Mouse (Mus musculus): ENCODE results near the gene Espl1. TPM values are rescaled to one million over a fixed set of nuclear protein-coding genes. Genes with fewer than 3 reads are reported as not detected.
"Not testable (repeated sequence)": the region's sequence is repeated elsewhere in the genome, so short reads cannot be mapped to it uniquely, and the experiment has no call there.

Espl1 gene
- total RNA-seq, 2 experiments from 2014 or later = 1.8 to 2.3 TPM

DNA sequence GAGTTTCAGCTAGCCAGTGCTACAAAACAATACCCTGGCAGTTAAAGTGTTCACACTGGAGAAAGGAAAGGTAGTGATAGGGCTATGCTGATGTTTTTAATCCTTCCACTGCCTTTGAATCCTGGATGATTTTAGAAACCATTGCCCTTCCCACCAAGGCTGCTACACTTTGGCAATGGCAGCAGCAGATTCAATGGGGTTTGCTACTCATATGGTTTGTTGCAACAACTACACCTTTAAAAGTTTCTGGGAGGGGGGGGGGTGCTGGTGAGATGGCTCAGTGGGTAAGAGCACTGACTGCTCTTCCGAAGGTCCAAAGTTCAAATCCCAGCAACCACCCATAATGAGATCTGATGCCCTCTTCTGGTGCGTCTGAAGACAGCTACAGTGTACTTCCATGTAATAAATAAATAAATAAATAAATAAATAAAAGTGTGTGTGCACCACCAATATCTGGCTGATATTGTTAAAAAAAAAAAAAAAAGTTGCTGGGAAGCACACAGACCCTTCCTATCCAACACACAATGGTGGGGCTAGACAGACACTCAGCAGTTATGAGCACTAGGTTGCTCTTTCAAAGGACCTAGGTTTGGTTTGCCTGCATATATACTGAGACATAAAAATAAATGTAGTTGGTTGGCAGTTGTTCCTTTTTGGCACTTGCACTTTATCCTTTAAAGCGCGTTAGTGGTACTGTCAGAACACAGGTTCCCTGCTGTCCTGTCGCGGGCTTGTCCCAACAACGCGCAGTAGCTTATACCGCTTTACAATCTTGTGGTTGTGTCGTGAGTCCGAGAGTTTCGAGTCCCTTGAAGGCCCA, 28.8 kb downstream of the Espl1 start:
- intact Hi-C loops (cut with DNase I) = loop anchor here (5.0 kb wide), 1 partner anchor 38 kb away; no protein-coding TSS in a partner anchor

DNA sequence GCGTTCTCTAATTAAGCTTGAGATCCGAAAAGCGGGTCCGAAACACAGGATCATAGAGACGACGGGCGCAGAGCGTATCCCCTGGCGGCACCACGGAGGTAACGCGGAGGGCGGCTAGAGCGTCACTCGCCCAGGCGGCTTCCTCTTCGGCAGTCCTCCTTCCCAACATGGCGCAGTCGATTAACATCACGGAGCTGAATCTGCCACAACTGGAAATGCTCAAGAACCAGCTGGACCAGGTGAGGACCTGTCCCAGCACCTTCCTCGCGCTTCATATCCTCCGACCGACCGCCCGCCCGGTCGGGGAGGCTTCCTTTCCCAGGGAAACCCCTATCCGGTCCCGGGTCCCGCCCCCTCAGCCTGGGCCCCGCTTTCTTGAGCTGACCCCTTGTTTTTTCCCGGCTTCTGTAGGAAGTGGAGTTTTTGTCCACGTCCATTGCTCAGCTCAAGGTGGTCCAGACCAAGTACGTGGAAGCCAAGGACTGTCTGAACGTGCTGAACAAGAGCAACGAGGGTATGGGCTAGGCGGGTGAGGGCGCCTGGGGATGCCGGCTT, 30.0 kb downstream of the Espl1 start, which contains the start of gene Pfdn5:
TSS of gene Pfdn5 (plus strand) at position 95 of the 555 bp plus-strand sequence.
- peak; percentile 78 to 89 for DNase-seq (ENCODE audit: low spot score in 2 of 2)
- intact Hi-C loops (cut with DNase I) = loop anchor here (5.0 kb wide), 1 partner anchor 39 kb away; no protein-coding TSS in a partner anchor

More for the DNA sequence above, 28.8 kb downstream of the Espl1 start:
- DNase-seq (ENCODE audit: low spot score in 2 of 2) = no peak

DNA sequence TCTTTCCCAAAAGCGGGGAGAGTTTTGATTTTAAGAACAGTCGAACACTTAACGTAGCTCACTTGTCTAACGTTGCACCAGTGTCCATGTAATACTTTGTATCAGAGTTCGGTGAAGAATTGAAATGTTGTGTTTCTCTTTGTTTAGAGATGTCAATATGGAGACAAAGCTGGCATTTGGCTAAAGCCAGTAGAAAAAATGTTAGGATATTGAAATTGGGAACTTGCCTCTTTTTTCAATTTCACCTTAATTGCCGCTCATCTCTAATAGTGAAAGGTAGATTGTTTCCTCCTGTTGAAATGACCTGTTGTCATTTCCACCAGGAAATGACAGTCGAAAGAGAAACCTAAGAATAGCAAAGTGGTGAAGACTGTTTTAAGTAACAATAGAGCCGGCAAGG, 30.8 kb downstream of the Espl1 start:
- intact Hi-C loops (cut with DNase I) = loop anchor here (5.0 kb wide), 1 partner anchor 40 kb away; no protein-coding TSS in a partner anchor
- no peak for DNase-seq (ENCODE audit: low spot score in 2 of 2)

DNA sequence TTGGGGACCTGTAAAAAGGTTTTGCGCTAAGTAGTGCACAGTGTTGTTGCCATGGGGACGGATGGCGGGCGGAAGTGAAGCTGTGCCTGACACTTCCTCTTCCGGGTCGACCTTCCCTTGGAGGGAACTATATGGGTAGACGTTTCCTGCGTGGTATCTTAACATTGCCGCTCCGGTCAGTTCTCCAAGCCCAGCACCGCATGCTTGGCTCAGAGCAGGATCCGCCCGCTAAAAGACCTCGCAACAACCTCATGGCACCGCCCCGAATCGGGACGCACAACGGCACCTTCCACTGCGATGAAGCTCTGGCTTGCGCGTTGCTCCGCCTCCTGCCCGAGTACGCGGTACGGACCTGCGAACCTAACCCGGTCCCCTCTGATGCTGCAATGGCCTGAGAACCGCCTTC, 35.5 kb downstream of the Espl1 start, which contains the start of gene Myg1:
TSS of gene Myg1 (plus strand) at position 100 of the 406 bp plus-strand sequence.
- intact Hi-C loops (cut with DNase I) = no loop called here
- DNase-seq (ENCODE audit: low spot score in 2 of 2) = peak; percentile 83 to 85

DNA sequence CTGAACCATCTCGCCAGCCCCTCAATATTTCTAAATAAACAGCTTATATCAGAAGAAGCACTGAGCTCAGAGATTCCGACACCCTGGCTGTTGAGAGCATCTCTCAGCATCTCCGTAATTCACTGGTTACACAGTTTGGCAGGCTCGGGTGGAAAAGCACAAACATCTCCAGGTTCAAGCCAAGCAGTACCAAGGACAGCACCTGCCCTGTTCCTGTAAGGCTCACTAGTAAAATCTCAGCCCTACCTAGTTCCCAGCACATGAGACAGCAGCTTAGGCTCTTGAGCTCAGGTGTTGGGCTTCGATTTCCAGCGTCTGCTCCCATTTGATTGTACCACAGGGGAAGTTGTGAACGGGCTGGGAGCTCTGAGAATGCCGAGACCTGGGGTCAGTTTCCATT, 39.2 kb downstream of the Espl1 start:
- intact Hi-C loops (cut with DNase I) = no loop called here

DNA sequence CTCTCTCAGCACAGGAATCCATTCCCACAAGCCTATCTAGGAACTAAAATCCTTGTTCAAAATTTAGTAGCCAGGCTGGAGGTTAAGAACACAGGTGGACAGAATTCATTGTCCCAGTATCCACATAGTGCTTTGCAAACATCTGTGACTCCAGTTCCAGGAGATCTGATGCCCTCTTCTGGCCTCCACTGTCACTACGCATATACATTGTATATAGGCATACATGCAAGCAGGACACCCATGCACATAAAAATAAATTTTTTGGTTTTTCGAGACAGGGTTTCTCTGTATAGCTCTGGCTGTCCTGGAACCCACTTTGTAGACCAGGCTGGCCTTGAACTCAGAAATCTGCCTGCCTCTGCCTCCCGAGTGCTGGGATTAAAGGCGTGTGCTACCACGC, 39.9 kb downstream of the Espl1 start:
- DNase-seq (ENCODE audit: low spot score in 2 of 2) = peak; percentile 33 to 40
- intact Hi-C loops (cut with DNase I) = not testable (repeated sequence)

More for the DNA sequence above, 39.2 kb downstream of the Espl1 start:
- DNase-seq (ENCODE audit: low spot score in 2 of 2) = no peak

DNA sequence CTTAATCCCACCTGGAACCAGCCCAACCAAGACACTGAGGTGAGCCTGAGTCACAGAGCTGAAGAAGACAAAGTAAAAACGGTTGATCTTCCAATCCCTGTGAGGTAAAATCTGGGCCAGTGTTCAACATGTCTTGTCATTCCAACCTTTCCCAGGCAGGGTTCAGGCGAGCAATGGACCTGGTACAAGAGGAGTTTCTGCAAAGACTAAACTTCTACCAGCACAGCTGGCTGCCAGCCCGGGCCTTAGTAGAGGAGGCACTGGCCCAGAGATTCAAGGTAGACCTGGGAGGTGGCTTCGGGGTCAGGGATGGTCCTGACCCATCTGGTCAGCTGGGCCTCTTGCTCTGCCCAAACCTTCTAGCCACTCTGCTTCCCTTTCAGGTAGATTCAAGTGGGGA, 40.9 kb downstream of the Espl1 start:
- intact Hi-C loops (cut with DNase I) = no loop called here
- no peak for DNase-seq (ENCODE audit: low spot score in 2 of 2)

DNA sequence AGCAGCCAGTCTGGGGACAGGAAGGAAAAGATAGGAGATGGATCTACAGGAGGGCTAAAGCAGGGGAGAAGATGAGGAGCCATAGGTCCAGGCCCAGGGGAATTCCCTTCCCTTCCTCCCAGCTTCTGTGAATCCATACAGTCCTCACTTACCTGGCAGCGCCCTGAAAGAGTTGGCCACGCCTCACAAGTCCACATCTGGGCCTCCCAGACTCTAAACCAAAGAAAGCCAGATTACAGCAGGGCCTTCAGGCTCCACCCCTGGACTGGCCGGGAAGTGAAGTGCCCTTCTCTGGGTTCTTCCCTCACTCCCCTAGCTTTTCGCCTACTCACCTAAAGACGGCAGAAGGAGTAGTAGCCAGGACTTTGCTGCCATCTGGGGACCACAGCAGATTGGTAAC, 43.5 kb downstream of the Espl1 start:
- no peak for DNase-seq (ENCODE audit: low spot score in 2 of 2)
- intact Hi-C loops (cut with DNase I) = no loop called here

DNA sequence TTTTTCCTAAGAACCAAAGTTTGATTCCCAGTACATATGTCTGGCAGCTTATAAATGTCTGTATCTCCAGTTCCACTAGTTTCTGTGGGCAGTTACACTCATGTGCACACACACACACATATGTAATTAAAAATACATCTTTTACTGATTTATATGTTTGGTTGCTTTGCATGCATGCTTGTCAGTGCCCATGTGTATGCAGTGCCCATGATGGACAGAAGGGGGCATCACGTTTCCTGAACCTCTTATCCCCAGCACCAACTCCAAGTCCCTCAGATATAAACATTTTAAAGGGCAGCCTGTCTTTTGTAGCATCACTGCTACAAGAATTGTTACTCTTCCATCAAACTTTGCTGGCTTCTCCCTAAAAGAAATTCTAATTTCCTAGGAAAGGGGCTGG, 45.5 kb downstream of the Espl1 start:
- DNase-seq (ENCODE audit: low spot score in 2 of 2) = peak; percentile 34 to 49
- intact Hi-C loops (cut with DNase I) = no loop called here

DNA sequence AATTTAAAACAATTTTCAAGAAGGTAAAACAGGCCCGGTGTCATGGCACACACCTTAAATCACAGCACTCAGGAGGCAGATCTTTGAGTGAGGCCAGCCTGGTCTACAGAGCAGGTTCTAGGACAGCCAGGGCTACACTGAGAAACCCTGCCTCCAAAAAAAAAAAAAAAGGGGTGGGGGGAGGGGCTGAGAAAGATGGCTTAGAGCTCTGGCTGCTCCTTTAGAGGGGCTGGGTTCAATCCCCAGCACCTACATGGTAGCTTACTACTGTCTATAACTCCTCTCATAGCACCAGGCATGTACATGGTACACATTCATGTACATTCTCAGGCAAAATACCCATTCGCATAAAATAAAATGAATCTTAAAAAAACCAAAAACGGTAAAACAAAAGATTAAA, 48.4 kb downstream of the Espl1 start:
- intact Hi-C loops (cut with DNase I) = no loop called here

DNA sequence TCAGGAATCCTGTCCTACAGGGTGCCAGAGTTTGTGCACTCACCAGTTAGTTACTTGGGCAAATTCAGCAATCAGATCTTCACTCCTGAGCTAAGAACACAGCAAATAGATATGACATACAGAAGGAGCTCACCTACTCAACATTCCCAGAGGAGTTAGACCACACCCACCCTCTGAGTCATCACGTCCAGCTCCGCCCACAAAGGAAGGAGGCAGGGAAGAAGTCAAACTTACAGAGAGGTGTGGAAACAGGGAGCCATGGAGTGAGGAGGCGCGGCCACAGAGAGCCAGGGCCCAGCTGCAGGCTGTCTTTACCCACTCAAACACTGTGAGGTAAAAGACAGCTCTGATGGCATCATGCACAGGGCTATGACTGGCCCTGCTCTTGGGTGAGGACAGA, 50.4 kb downstream of the Espl1 start:
- intact Hi-C loops (cut with DNase I) = no loop called here
- DNase-seq (ENCODE audit: low spot score in 2 of 2) = no peak

More for the DNA sequence above, 48.4 kb downstream of the Espl1 start:
- no peak for DNase-seq (ENCODE audit: low spot score in 2 of 2)

DNA sequence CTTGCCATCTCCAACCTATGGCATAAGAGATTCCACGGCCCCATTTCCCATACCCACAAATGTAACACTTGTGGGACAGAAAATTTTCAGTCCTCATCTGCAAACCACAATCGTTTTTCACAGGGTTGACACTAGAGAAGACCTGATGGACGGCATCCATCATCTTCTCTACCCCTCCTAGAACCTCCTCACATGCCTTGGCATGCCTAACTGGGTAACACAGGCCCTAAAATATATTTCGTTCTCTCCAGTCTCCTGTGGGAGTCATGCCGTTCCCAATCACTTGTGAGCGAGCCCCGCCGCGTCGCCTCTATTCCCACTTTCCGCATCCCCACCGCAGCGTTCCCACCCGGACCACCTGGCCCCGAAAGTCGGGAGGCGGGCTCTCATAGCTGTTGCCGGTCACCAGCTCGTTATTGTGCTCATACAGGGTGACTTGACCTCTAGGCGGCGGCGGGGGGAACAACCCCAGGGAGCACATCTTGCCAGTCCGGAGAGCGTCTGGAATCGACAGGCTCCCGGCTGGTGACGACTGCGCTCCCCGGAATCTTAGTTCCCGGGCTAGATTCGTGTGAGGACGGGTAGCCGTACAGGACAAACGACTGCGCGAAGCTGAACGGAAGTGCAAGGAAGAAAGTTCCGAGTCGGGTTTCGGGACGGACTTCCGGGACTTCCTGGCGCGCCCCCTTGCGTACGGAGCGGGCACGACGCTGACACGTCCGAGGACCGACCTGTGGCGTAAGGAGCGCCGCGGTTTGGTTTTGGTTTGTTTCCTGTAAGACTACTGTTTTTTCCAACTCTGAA, 54.3 kb downstream of the Espl1 start, which contains the start of gene Aaas:
TSS of gene Aaas (minus strand) at position 634 of the 804 bp plus-strand sequence.
- intact Hi-C loops (cut with DNase I) = no loop called here
- peak; percentile 96 to 97 for DNase-seq (ENCODE audit: low spot score in 2 of 2)

DNA sequence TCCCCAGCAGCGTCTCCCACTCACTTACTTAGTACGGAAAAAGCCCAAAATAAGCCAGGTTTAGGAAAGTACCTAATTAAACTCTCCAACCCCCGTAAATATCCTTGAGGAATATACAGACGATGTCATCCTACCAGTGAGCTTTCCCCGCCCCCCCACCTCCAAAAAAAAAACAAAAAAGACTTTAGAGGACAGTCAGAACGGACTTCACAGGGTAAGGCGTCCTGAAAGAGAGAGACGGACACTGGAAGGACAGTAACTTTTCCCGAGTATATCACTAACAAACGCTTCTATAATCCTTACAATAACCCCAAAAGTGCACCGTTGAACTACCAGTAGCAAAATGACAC, 54.9 kb downstream of the Espl1 start:
- intact Hi-C loops (cut with DNase I) = no loop called here
- no peak for DNase-seq (ENCODE audit: low spot score in 2 of 2)

DNA sequence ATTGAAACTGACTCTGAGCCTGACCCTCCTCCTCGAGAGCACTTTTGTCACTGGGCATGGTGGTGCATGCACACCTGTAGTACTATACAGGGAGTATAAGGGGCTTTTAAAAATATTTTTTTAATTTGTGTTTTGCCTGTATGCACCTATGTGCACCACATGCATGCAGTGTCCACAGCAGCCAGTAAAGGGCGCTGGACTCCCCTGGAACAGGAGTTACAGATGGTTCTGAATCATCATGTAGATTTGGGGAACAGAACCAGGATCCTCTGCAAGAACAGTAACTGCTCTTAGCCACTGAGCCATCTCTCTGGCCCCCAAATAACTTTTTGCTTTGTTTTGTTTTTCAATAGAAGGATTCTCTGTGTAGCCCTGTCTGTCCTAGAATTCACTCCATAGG, 56.1 kb downstream of the Espl1 start:
- intact Hi-C loops (cut with DNase I) = no loop called here
- DNase-seq (ENCODE audit: low spot score in 2 of 2) = no peak

DNA sequence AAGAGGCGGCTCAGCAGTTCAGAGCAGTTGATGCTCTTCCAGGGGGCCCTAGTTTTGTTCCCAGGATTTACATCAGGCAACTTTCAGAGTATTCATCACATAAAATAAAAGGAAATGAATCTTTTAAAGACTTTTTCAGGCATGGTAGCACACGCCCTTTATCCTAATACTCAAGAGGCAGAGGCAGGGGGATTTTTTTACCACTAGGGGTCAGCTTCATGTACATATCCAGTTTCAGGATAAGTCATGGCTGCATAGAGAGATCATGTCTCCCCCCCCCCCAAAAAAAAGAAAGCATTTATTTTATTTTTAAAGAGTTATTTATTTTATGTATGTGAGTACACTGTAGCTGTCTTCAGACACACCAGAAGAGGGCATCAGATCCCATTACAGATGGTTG, 57.9 kb downstream of the Espl1 start:
- intact Hi-C loops (cut with DNase I) = loop anchor here (2.0 kb wide), 1 partner anchor 23 kb away; no protein-coding TSS in a partner anchor
- DNase-seq (ENCODE audit: low spot score in 2 of 2) = no peak

DNA sequence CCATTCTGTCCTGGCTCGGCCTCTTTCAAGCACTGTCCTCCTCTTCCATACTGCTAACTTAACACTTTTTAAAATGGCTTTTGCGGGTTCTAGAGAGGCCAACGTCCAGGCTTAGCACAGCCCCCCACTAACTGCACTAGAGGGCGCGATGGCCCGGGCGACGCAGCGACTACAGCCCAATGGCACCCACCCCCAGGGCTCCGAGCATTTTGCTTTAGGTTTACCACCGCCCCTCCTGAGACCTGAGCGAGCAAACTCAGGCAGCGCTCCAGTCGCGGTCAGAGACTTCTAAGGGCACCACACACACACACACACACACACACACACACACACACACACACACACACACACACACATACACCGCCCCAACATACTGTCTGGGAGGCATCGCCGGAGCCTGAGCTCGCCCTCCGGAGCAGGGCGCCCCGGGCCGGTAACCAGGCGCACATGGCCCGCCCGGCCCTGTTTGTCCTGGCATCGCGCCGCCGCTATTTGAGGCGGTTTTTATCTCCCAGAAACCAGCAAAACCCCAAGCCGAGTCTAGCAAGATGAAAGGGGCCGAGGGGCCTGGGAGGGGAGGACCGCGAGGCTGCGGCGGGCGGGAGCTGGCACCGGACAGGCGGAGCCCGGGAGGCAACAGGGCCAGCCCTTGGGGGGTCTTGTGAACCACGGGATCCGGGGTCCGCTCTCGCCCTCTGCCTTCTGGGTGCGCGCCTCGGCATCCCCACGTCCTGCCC, 59.2 kb downstream of the Espl1 start:
- DNase-seq (ENCODE audit: low spot score in 2 of 2) = peak in 1 of 2 experiments; percentile 43
- intact Hi-C loops (cut with DNase I) = loop anchor here (2.0 kb wide), 1 partner anchor 21 kb away; no protein-coding TSS in a partner anchor

DNA sequence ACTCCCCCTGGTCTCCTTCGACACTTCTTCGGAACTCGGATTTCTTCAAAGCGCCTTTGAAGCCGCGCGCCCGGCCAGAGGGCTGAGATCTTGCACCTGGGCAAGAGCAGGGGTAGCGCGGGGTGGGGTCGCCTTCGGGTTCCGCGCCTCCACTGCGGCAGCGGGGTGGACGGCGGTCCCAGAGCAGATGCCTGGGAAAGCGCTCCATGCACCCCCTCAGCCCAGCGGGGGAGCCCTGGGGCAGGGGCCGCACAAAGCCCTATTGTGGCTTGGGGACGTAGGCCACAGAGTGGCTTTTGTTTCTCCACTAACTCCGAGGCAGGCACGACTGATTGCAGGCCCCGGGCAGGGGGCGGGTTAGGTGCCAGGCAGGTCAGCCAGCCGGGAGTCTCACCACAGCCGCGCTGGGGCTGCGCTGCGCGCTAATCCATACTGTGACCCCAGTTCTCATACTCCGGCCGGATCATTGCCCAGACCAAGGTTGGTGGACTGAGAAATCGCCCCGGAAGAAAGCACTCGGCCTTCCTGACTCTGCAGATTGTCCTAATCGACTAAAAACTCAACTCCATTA, 59.9 kb downstream of the Espl1 start:
- intact Hi-C loops (cut with DNase I) = loop anchor here (2.0 kb wide), 1 partner anchor 21 kb away; no protein-coding TSS in a partner anchor
- DNase-seq (ENCODE audit: low spot score in 2 of 2) = peak in 1 of 2 experiments; percentile 10

DNA sequence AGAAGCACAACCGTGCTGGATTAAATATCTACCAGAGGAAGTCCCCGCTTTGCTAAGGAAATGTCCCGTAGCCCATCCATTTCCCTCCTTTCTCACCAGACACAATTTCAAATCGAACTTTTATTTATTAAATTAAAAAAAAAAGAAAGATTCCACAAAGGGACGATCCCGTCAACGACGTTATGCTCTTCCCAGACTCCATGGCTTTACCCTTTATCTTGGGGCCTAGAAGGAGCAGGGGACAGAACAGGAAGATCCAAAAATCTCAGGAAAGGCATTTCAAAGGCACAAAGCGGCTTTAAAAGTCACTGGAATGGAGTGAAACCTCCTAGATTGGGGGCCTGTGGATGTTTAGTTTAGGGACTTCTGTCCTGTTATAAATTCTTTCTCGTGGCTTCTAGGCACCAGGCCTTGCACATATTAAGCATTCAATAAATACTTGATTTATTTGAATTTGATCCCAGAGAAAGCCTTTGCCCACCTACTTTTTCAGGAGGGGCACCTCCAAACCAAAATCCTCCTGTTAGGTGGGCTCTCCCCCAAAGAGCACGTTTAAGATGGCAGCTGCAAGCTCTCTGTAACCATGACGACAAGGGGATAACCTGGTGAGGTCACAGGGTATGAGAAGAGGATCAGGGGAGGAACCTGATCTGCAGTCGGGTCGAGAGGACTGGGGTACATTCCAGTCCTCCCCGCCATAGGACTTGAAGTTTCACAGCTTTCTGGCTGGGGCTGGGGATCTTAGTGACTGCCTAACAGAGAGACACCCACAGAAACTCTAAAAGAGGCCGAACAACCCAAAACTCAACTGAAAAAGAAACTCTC, 60.6 kb downstream of the Espl1 start:
- DNase-seq (ENCODE audit: low spot score in 2 of 2) = no peak

More for the DNA sequence above, 60.6 kb downstream of the Espl1 start:
- intact Hi-C loops (cut with DNase I) = no loop called here
